Mouse (Mus musculus) colon, adult 2 months (tissue): ENCODE results near the gene Tprgl. TPM values are rescaled to one million over a fixed set of nuclear protein-coding genes. Genes with fewer than 3 reads are reported as not detected.

Experiments
- polyA plus RNA-seq: library from polyadenylated mRNA; depleted of rRNA; stranded (reverse); fragments of >200 nt; gene quantifications from 2 replicates; pipeline ENCODE4 v1.2.3, GENCODE M21; 2012; rRNA removed

The Tprgl gene
- 246 and 269 TPM in 2 replicates for polyA plus RNA-seq

GRCm38 (mm10) chr4:154160538-154161390, at the start of gene Tprgl:
Tprgl (minus strand) TSS chr4:154160666.

DNA sequence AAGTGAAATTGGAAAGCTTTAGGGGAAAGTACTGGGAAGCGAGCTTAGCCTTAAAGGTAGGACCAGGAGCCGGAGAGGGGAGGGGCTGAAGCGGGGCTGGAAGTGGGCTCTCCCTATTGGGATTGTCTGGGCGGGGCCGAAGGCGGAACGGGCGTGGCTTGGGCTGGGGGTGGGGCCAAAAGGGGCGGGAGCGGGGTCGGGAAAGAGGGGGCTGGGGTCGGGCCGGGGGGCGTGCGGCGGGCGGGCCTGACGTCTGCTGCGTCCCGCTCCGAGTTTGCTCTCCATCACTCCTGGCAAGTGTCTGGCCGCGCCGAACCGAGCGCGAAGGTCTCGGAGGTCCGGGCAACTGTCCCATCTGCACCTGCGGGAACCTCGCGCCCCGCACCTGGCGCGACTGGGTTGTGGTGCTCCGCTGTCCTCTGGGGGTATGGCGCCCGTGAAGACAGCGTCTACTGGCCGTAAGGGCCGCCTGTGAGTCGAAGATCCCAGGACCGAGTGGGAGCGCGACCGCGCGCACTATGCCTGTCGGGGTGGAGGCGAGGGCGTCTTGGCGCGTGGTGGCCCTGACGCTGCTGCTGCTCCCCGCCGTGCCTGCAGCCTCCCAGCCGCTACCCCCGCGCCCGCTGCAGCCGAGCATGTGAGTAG, 10.2 kb upstream of the Tprgl start, which contains the start of gene Megf6:
Megf6 (plus strand) TSS at position 225 of the 645 bp plus-strand sequence.

GRCm38 (mm10) chr4:154142211-154143040, 18.0 kb downstream of the Tprgl start, which contains the start of gene Wrap73:
Wrap73 (plus strand) TSS chr4:154142372.

DNA sequence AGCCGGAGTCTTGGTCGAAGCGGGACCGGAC, 20.5 kb downstream of the Tprgl start, which contains the start of gene Trp73:
Trp73 (minus strand) TSS at position 27 of the 31 bp plus-strand sequence.

Other genes starting within 250 kb of the Tprgl start
- 48.3 and 54.3 TPM in 2 replicates for gene A430005L14Rik, start 203.4 kb downstream of the Tprgl start, polyA plus RNA-seq
- gene Dffb, start 185.5 kb downstream of the Tprgl start, polyA plus RNA-seq: 15.8 and 17.8 TPM in 2 replicates
- 10.2 and 11.9 TPM in 2 replicates for gene Cep104, start 185.5 kb downstream of the Tprgl start, polyA plus RNA-seq
- 51.3 and 56.2 TPM in 2 replicates for gene Lrrc47, start 148.9 kb downstream of the Tprgl start, polyA plus RNA-seq
- gene Smim1, start 134.4 kb downstream of the Tprgl start, polyA plus RNA-seq: 20.5 and 21.8 TPM in 2 replicates
- gene Ccdc27, start 118.0 kb downstream of the Tprgl start, polyA plus RNA-seq: not detected in 2 replicates
- gene Trp73, start 20.5 kb downstream of the Tprgl start, polyA plus RNA-seq: 0.50 and 0.64 TPM in 2 replicates
- 24.9 and 27.2 TPM in 2 replicates for gene Wrap73, start 18.3 kb downstream of the Tprgl start, polyA plus RNA-seq
- gene Megf6, start 10.1 kb upstream of the Tprgl start, polyA plus RNA-seq: 6.4 and 8.7 TPM in 2 replicates
- 120 and 131 TPM in 2 replicates for gene Arhgef16, start 141.0 kb upstream of the Tprgl start, polyA plus RNA-seq
- gene B230104I21Rik, start 175.5 kb upstream of the Tprgl start, polyA plus RNA-seq: not detected in 2 replicates